Mouse (Mus musculus) embryonic facial prominence, embryonic 15.5 days (tissue): Measurements from ENCODE around the gene Foxc2. TPM values are rescaled to one million over a fixed set of nuclear protein-coding genes. Genes with fewer than 3 reads are reported as not detected.

Source experiments
- ATAC-seq: fragments of 200-750 bp; cut with Nextera tagmentation; 2 replicates; pipeline ENCODE4 v1.8.0; 2017; ENCODE audit warnings: low read depth, moderate TSS enrichment; ENCODE audit not compliant: insufficient number of reproducible peaks, low FRiP score, low TSS enrichment
- H3K27ac ChIP-seq: fragments of 300-500 bp; sonication (generic); replicated peaks from 2 replicates; pipeline ENCODE4 v1.5.1; 2015; ENCODE audit warnings: mild to moderate bottlenecking, inconsistent platforms
- H3K27me3 ChIP-seq: fragments of 300-500 bp; sonication (generic); 2 replicates; pipeline ENCODE4 v1.6.1; 2015; ENCODE audit warnings: inconsistent platforms
- H3K36me3 ChIP-seq: fragments of 300-500 bp; sonication (generic); 2 replicates; pipeline ENCODE4 v1.6.1; 2015; ENCODE audit warnings: mild to moderate bottlenecking, inconsistent platforms
- H3K4me1 ChIP-seq: fragments of 300-500 bp; sonication (generic); 2 replicates; pipeline ENCODE4 v1.6.1; 2015; ENCODE audit warnings: inconsistent platforms
- H3K4me2 ChIP-seq: fragments of 300-500 bp; sonication (generic); replicated peaks from 2 replicates; pipeline ENCODE4 v1.6.1; 2015; ENCODE audit warnings: mild to moderate bottlenecking, inconsistent platforms
- H3K4me3 ChIP-seq: fragments of 300-500 bp; sonication (generic); replicated peaks from 2 replicates; pipeline ENCODE4 v1.5.1; 2015; ENCODE audit warnings: mild to moderate bottlenecking, inconsistent platforms
- H3K9ac ChIP-seq: fragments of 300-500 bp; sonication (generic); 2 replicates; pipeline ENCODE4 v1.6.1; 2015; ENCODE audit warnings: inconsistent platforms
- H3K9me3 ChIP-seq: fragments of 300-500 bp; sonication (generic); replicated peaks from 2 replicates; pipeline ENCODE4 v1.6.1; 2016; ENCODE audit warnings: inconsistent platforms
- WGBS: fragments of 180-500 bp; shearing (Covaris S2); methylation state at CpG from one replicate; pipeline ENCODE4 v1.1.7; 2015; 5-methylcytosine and 5-hydroxymethylcytosine counted together
- polyA plus RNA-seq: library from polyadenylated mRNA; unstranded; fragments of >200 nt; fragmentation: Nextera tagmentation; extraction: Ambion mirVana; gene quantifications from 2 replicates; pipeline ENCODE4 v1.2.1, GENCODE M21; 2015

Foxc2 gene
- polyA plus RNA-seq, 1 experiment from 2014 or later: 5.6 TPM

DNA sequence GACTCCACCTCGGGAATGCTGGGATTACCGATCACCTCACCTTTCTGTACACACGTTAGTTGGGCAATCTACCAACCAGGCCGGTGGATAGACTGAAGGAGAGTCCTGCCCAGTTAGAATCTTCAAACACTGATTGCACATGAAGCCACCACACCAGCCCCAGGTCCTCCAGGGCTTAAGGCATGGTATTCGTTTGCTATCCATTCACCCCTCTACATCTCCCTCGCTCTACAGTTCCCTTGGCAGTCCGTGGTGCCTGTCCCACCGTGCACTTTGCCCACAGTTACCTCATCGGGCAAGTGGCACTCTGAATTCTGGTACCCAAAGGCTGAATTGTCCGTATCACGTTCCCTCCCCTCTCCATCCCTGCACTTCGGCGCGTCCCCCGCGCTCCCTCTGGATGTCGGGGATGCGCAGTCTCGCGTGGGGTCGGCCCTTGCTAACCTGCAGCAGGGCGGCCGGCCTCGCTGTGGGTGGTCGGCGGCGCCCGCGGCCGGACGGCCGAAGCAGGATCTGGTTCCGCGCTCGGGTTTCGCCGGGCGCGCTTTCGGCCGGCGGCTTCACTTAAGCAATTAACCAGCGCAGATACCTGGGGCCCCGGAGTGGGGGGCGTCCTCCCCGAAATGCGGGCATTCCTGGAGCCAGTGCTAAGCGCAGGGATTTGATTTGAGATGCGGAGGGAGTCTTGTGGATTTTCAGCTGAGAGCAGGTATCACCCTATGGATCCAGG, 35.4 kb upstream of the Foxc2 start:
- WGBS: under 1% methylated on average over 49 of the region's 49 CpGs
- H3K4me1 ChIP-seq: peaks cover 31% of the 10 kb centered on the region
- H3K9ac ChIP-seq: no peak overlapping the region
- peaks cover 98% of the 10 kb centered on the region for H3K27me3 ChIP-seq
- H3K36me3 ChIP-seq: no peaks in the 10 kb centered on the region
- H3K4me2 ChIP-seq: 0 out of 2 replicates have a peak overlapping the region, but pooled peaks have one; percentile 24
- no peak overlapping the region for H3K27ac ChIP-seq
- H3K4me3 ChIP-seq: peak overlapping the region; percentile 7
- no peaks in the 10 kb centered on the region for H3K9me3 ChIP-seq
- no peak for ATAC-seq

DNA sequence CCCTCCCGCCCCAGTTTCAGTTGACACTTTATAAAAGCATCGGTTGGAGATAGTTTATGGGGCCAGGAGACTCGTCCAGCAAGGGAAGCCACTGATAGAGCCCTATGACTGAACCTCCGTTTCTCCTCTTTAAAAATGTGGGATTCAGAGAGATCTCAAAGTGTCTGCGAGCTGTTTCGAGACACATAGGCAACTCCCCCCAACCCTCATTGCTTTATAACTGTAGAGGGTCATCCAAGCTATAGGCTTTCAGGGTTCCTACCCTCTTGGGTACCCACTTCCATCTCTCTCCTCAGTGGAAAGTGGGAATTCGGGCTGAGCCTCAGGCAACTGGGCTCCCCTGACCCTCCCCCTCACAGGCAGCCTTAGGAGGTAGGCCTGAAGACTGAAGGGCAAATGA, 34.6 kb upstream of the Foxc2 start:
- H3K4me2 ChIP-seq: 0 out of 2 replicates have a peak overlapping the region, but pooled peaks have one; percentile 12

DNA sequence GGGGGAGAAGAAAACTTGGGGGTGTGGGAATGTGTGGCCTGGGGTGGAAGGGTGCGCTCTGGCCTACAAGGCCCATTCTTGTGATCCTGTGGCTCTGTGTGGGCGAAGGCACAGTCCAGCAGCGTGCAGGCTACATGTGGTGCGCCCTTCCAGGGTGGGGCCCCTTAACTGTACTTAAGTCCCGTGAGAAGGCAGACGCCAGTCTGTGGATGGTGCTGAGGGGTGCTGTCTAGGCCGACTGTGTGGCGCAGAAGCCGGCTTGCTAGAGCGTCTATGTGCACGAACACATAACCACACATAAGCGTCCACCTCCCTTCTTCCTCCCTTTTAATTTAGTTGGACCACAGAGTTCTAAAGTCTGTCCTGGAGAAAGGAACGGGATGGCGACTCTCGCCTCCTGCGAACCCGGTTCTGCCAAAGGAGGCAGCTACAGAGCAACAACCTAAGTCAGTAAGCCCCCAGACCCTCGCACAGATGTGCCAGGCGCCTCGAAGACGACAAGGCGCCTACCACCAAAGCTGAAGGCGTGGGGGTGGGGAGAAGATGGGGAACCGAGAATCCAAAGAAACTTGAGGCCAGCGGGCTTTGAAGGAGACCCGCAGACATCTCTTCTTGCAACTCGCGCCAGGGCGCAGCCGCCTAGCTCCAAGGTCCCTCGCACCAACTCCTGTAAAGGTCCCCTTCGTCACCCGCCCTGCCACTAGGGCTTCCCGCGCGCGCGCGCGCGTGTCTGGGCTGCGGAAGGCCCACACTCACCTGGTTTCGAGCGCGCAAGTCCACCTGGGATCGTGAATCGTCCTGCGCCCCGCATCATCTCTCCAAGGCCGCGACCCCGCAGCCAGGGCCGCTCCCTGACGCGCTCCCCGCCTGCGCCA, 33.5 kb upstream of the Foxc2 start:
- Histone ChIP-seq H3K4me1 (peaks cover 31% of the 10 kb centered on the region), H3K9ac (no peak overlapping the region), H3K36me3 (no peaks in the 10 kb centered on the region), H3K9me3 (no peaks in the 10 kb centered on the region), H3K4me3 (peak overlapping the region; percentile 56), H3K27ac (peak overlapping the region; percentile 75), H3K4me2 (peak overlapping the region; percentile 97), H3K27me3 (peaks cover 98% of the 10 kb centered on the region)
- no peak for ATAC-seq
- 1% methylated on average over 57 of the region's 57 CpGs for WGBS

More for the DNA sequence above, 34.6 kb upstream of the Foxc2 start:
- no peak for ATAC-seq
- no peak overlapping the region for H3K4me3 ChIP-seq
- H3K9ac ChIP-seq: no peak overlapping the region
- H3K4me1 ChIP-seq: peaks cover 31% of the 10 kb centered on the region
- no peaks in the 10 kb centered on the region for H3K9me3 ChIP-seq
- no peaks in the 10 kb centered on the region for H3K36me3 ChIP-seq
- 6% methylated on average over 7 of the region's 7 CpGs for WGBS
- no peak overlapping the region for H3K27ac ChIP-seq
- H3K27me3 ChIP-seq: peaks cover 98% of the 10 kb centered on the region

DNA sequence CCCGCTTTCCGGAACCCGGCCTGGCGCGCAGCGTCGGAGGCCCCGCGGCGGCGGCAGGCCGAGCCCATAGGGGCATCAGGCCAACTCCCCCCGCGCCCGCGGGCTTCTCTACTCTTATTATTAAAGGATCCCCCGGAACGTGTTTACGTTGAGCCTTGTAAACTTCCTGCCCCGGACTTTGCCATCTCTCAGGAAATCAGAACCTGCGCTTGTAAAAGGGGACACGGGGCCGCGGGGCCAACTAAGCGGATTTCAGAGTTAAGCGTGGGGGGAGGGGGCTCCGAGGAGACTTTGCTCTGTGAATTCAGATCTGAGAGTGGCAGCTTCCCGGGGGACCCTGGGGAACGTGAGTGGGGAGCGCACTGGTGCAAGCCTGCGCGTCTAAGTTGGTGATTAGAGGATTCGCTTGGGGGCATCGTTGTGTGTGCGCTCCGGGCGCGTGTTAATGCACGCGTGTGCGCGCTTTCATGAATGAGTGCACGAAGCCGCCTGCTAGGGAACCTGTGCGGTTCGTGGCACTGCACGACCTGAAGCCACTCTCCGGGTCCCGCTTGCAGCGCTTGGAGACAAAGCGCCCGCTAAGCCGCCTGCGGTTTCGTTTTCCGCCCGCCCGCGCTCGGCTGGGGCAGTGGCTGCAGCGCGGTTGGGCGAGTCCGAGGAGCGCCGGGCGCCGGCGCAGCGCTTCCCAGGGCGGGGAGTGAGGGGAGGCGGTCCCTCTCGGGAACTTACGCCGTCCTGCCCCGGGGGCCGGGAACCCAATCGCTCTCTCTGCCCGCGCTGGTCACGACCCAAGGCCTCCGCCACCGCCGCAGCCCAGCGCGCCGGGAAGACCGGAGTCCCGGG, 32.7 kb upstream of the Foxc2 start:
- Histone ChIP-seq H3K9me3 (no peaks in the 10 kb centered on the region), H3K9ac (peak overlapping the region; percentile 12; the same call in 1 of the 2 replicates), H3K4me2 (peak overlapping the region; percentile 97), H3K36me3 (no peaks in the 10 kb centered on the region), H3K4me3 (peak overlapping the region; percentile 56), H3K4me1 (peaks cover 31% of the 10 kb centered on the region), H3K27ac (peak overlapping the region; percentile 75), H3K27me3 (peaks cover 99% of the 10 kb centered on the region)
- peak; percentile 77; the same call in 1 of the 2 replicates for ATAC-seq
- WGBS: under 1% methylated on average over 88 of the region's 89 CpGs

DNA sequence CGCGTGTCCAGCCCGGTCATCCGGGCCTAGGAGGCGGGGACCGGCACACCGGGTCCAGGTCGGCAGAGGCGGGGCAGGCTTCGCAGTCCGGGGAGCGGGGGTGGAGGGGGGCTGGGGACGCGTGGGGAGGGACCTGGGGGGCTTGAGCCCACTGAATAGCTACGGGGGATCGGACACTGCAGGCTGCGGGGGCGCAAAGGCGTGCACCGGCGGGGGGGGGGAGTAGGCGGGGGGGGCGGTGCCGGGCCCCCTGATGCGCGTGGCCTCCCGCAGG, 32.1 kb upstream of the Foxc2 start:
- H3K9ac ChIP-seq: peak overlapping the region; percentile 23
- peak overlapping the region; percentile 75 for H3K27ac ChIP-seq
- H3K4me2 ChIP-seq: peak overlapping the region; percentile 97
- 1% methylated on average over 15 of the region's 27 CpGs for whole genome bisulfite sequencing
- peak overlapping the region; percentile 56 for H3K4me3 ChIP-seq
- no peaks in the 10 kb centered on the region for H3K9me3 ChIP-seq
- H3K4me1 ChIP-seq: peaks cover 33% of the 10 kb centered on the region
- no peaks in the 10 kb centered on the region for H3K36me3 ChIP-seq
- H3K27me3 ChIP-seq: peaks cover 100% of the 10 kb centered on the region
- ATAC-seq: no peak; the same call in none of the 2 replicates

DNA sequence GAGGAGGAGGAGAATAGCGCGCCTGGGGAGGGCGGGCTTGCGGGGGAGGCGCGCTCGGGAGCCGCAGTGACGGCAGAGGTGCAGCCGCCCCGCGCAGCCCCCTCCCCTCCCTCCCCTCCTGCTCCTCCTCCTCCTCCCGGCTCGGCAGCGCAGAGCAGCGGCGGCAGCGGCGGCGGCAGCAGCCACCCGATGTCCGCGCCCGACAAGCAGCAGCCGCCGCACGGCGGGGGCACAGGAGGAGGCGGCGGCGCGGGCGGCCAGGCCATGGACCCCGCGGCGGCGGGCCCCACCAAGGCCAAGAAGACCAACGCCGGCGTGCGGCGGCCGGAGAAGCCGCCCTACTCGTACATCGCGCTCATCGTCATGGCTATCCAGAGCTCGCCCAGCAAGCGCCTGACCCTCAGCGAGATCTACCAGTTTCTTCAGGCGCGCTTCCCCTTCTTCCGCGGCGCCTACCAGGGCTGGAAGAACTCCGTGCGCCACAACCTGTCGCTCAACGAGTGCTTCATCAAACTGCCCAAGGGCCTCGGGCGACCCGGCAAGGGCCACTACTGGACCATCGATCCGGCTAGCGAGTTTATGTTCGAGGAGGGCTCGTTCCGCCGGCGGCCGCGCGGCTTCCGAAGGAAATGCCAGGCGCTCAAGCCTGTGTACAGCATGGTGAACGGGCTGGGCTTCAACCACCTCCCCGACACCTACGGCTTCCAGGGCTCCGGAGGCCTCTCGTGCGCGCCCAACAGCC, 31.6 kb upstream of the Foxc2 start, which contains the start of gene Foxf1:
TSS of gene Foxf1 (plus strand) at position 177 of the 742 bp plus-strand sequence.
- H3K27ac ChIP-seq: peak within 1 kb of the TSS; percentile 75
- ATAC-seq: peak; percentile 66
- under 1% methylated on average over 46 of the region's 83 CpGs for WGBS
- no peaks in the 10 kb centered on the region for H3K9me3 ChIP-seq
- peak within 1 kb of the TSS; percentile 23 for H3K9ac ChIP-seq
- H3K4me1 ChIP-seq: peaks cover 38% of the 10 kb centered on the region
- no peaks in the 10 kb centered on the region for H3K36me3 ChIP-seq
- H3K27me3 ChIP-seq: peaks cover 100% of the 10 kb centered on the region
- H3K4me3 ChIP-seq: peak within 1 kb of the TSS; percentile 56
- peak within 1 kb of the TSS; percentile 97 for H3K4me2 ChIP-seq

DNA sequence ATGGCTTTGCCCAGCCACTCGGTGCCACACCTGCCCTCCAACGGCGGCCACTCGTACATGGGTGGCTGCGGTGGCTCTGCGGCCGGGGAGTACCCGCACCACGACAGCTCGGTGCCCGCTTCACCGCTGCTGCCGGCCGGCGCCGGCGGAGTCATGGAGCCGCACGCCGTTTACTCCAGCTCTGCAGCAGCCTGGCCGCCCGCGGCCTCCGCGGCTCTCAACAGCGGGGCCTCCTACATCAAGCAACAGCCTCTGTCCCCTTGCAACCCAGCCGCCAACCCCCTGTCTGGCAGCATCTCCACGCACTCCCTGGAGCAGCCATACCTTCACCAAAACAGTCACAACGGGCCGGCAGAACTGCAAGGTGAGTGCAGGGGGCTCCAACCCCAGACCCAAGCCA, 31.0 kb upstream of the Foxc2 start:
- Histone ChIP-seq H3K9ac (peak overlapping the region; percentile 23; the same call in 1 of the 2 replicates), H3K4me2 (peak overlapping the region; percentile 97), H3K27ac (no peak overlapping the region), H3K4me3 (peak overlapping the region; percentile 56), H3K9me3 (no peaks in the 10 kb centered on the region), H3K4me1 (peaks cover 40% of the 10 kb centered on the region), H3K27me3 (peaks cover 100% of the 10 kb centered on the region), H3K36me3 (no peaks in the 10 kb centered on the region)
- ATAC-seq: no peak
- WGBS: 5% methylated on average over 30 of the region's 30 CpGs

DNA sequence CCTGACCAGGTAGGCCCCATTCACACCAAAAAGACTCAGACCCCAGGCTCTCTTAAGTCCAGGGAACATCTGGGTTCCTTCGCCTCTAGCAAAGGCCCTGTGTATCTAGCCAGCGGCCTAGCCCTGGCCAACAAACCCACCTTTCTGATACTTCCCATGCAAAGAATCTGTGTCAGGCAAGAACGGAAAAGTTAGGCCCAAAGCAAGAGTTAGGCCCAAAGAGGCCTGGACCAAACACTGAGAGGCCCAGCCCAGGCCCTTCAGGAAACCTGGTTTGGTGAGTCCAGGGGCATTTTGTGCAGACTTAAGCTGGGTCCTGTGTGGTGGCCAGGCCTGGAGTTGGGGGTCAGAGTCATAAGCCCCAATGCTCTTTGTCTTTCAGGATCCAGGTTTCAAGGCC, 30.4 kb upstream of the Foxc2 start:
- no peak overlapping the region for H3K27ac ChIP-seq
- H3K27me3 ChIP-seq: peaks cover 100% of the 10 kb centered on the region
- WGBS: 73% methylated on average over 3 of the region's 3 CpGs
- H3K4me1 ChIP-seq: peaks cover 40% of the 10 kb centered on the region
- H3K9me3 ChIP-seq: no peaks in the 10 kb centered on the region
- H3K9ac ChIP-seq: no peak overlapping the region; the same call in 1 of the 2 replicates
- H3K4me3 ChIP-seq: peak overlapping the region; percentile 56
- ATAC-seq: no peak
- no peaks in the 10 kb centered on the region for H3K36me3 ChIP-seq
- H3K4me2 ChIP-seq: peak overlapping the region; percentile 97

DNA sequence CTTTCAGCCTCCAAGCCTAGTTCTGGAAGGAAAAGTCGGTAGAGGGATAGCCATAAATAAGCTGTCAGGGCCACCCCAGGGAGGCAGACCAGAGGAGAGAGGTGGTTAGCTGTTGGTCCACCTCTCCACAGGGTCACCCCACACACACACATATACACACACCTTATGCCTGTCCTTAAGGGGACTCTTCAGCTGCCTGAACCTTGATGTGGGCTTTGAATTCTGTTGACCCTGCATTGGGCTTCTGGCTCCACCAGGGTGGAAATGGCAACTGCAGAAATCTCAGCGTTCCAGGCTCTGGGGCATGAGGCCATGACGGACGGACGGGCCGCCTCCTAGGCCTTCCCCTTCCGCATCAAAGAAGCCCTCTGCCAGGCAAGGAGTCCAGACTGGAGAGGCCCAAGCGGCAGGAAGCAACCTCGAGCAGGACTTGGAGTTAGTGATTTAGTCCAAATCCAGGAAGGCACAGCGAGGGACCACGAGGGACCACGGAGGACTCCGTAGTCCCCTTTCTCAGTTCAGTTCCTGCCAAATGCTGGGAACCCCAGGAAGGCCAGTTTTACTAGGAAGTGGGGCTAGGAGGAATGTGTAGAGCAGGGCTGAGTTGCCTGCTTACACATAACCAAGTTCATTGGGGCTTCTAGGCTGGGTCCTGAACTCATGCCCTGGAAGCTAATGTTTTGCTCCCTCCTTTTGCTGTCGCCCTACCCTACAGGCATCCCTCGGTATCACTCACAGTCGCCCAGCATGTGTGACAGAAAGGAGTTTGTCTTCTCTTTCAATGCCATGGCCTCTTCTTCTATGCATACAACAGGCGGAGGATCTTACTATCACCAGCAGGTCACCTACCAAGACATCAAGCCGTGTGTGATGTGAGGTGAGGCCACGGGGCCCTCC, 29.7 kb upstream of the Foxc2 start:
- H3K9me3 ChIP-seq: no peaks in the 10 kb centered on the region
- peak overlapping the region; percentile 56 for H3K4me3 ChIP-seq
- peak overlapping the region; percentile 97 for H3K4me2 ChIP-seq
- WGBS: 35% methylated on average over 19 of the region's 19 CpGs
- H3K36me3 ChIP-seq: no peaks in the 10 kb centered on the region
- H3K27ac ChIP-seq: no peak overlapping the region
- H3K4me1 ChIP-seq: peaks cover 41% of the 10 kb centered on the region
- no peak for ATAC-seq
- H3K27me3 ChIP-seq: peaks cover 100% of the 10 kb centered on the region
- H3K9ac ChIP-seq: no peak overlapping the region
